Mouse (Mus musculus) liver, embryonic 12.5 days (tissue): ENCODE data around the gene Mid1. TPM values are rescaled to one million over a fixed set of nuclear protein-coding genes. Genes with fewer than 3 reads are reported as not detected.

Experiments
- ATAC-seq: fragments of 200-750 bp; cut with Nextera tagmentation; 2 replicates; pipeline ENCODE4 v1.8.0; 2017; ENCODE audit warnings: moderate number of reproducible peaks, mild to moderate bottlenecking, moderate library complexity
- H3K27ac ChIP-seq: fragments of 300-500 bp; sonication (generic); 2 replicates; pipeline ENCODE4 v1.5.1; 2016; ENCODE audit warnings: mild to moderate bottlenecking
- H3K27me3 ChIP-seq: fragments of 300-500 bp; sonication (generic); replicated peaks from 2 replicates; pipeline ENCODE4 v1.6.1; 2016; ENCODE audit warnings: mild to moderate bottlenecking, moderate library complexity
- H3K36me3 ChIP-seq: fragments of 300-500 bp; sonication (generic); 2 replicates; pipeline ENCODE4 v1.6.1; 2016; ENCODE audit warnings: mild to moderate bottlenecking, moderate library complexity
- H3K4me1 ChIP-seq: fragments of 300-500 bp; sonication (generic); 2 replicates; pipeline ENCODE4 v1.6.1; 2016
- H3K4me2 ChIP-seq: fragments of 300-500 bp; sonication (generic); 2 replicates; pipeline ENCODE4 v1.6.1; 2016; ENCODE audit warnings: mild to moderate bottlenecking, moderate library complexity
- H3K4me3 ChIP-seq: fragments of 300-500 bp; sonication (generic); 2 replicates; pipeline ENCODE4 v1.5.1; 2016; ENCODE audit warnings: mild to moderate bottlenecking, moderate library complexity
- H3K9ac ChIP-seq: fragments of 300-500 bp; sonication (generic); 2 replicates; pipeline ENCODE4 v1.6.1; 2016; ENCODE audit warnings: mild to moderate bottlenecking, moderate library complexity
- H3K9me3 ChIP-seq: fragments of 300-500 bp; sonication (generic); replicated peaks from 2 replicates; pipeline ENCODE4 v1.6.1; 2016; ENCODE audit warnings: mild to moderate bottlenecking, moderate library complexity
- whole genome bisulfite sequencing: fragments of 180-500 bp; shearing (Covaris S2); methylation state at CpG from one replicate; pipeline ENCODE4 v1.1.7; 2016; ENCODE audit not compliant: insufficient replicate concordance; 5-methylcytosine and 5-hydroxymethylcytosine counted together
- polyA plus RNA-seq: library from polyadenylated mRNA; unstranded; fragments of >200 nt; fragmentation: Nextera tagmentation; extraction: Ambion mirVana; gene quantifications from 2 replicates; pipeline ENCODE4 v1.2.1, GENCODE M21; 2016

The Mid1 gene
- polyA plus RNA-seq, 1 experiment from 2014 or later = 3.3 TPM

DNA sequence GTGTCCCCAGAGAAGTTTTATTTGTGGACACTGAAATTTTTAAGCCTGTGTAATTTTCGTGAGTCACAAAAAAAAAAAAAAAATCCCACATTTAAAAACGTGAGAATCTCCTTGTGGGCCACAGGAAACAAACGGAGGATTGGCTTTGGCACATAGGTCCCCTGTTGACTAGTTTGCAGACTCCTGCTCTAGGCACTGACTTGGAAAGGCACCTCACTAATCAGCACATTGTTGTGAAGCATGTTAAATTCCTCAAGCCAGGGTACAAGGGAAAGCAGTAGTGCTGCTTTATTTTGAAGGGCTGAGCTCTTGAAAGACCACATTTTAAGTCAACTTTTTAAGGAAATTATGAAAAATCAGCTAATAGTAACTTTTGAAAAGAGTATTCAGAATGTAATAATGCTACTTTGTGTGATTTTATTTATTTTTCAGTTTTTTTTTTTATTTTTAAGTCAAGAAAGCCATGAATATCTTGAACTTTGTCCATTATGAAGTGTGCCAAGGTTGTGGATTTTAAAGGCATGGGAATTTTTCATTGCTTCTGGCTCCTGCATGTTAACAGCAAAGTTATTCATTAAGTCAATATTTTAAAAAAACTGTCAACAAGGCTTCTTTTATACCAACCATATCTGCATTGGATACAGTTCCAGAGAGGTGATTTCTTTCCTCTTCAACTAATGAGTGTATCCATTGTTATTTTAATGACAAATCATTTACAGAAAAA, 214.4 kb downstream of the Mid1 start:
- no peaks in the 10 kb centered on the region for H3K27me3 ChIP-seq
- H3K4me2 ChIP-seq = no peak overlapping the region
- 24% methylated on average over 3 of the region's 3 CpGs for WGBS
- no peak overlapping the region for H3K9ac ChIP-seq
- no peaks in the 10 kb centered on the region for H3K9me3 ChIP-seq
- H3K4me1 ChIP-seq = no peaks in the 10 kb centered on the region
- no peak overlapping the region for H3K4me3 ChIP-seq
- no peak for ATAC-seq
- no peak overlapping the region for H3K27ac ChIP-seq
- H3K36me3 ChIP-seq = no peaks in the 10 kb centered on the region

DNA sequence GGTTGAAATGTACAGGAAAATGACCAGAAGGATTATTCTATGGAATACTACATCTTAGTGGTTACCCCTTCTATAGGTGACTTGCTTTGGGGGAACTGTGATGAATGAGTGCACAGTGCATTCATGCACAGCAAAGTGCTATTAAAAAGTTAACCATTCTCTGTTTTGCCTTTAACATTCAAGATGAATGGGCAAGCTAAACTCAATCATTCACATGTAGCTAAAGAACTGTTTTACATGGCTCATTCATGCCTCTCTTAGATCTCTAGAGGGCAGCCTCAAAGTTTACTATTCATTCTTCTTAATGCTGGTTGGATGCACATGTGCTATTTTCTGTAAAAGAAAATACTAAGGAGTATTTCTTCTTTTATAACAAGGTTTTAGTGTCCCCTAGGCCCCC, 217.9 kb downstream of the Mid1 start:
- no peak overlapping the region for H3K4me2 ChIP-seq
- H3K27ac ChIP-seq = no peak overlapping the region
- no peak for ATAC-seq
- H3K4me3 ChIP-seq = no peak overlapping the region
- H3K36me3 ChIP-seq = no peaks in the 10 kb centered on the region
- no peaks in the 10 kb centered on the region for H3K4me1 ChIP-seq
- no peaks in the 10 kb centered on the region for H3K9me3 ChIP-seq
- H3K27me3 ChIP-seq = peaks cover 4% of the 10 kb centered on the region; the same call in 1 of the 2 replicates
- no peak overlapping the region for H3K9ac ChIP-seq

- Histone ChIP-seq H3K36me3 (no peaks in the 10 kb centered on the region), H3K4me3 (no peak overlapping the region), H3K27me3 (peaks cover 4% of the 10 kb centered on the region; the same call in 1 of the 2 replicates), H3K4me1 (no peaks in the 10 kb centered on the region), H3K9me3 (no peaks in the 10 kb centered on the region), H3K4me2 (no peak overlapping the region), H3K9ac (no peak overlapping the region), H3K27ac (no peak overlapping the region)
- ATAC-seq = no peak
- 37% methylated on average over 2 of the region's 2 CpGs for WGBS
These were observed 218.7 kb downstream of the Mid1 start for GRCm38 (mm10) chrX:169903656-169904055.

DNA sequence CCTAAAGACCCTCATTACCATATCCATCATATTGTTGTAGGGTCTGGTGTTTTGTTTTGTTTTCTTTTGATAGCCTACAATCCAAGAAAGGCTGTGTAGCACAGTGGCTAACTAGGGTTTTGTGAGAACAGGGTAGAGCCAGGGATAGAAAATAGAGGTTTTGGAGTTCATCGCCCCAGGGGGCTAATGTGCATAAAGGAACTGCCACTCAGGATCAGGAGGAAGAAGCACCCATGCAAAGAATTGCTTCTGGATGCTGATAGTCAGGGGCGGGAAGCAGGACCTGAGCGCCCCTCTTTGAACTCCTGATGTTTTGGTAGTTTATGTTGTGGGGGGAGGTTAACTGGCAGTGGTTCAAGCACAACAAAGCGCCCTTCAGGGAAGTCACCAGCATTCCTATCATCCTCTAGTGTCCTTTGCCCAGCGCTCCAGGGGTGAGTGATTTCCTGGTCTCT, 221.1 kb downstream of the Mid1 start:
- no peaks in the 10 kb centered on the region for H3K9me3 ChIP-seq
- H3K27me3 ChIP-seq = peaks cover 4% of the 10 kb centered on the region; the same call in 1 of the 2 replicates
- H3K4me1 ChIP-seq = no peaks in the 10 kb centered on the region
- no peak for ATAC-seq
- 34% methylated on average over 5 of the region's 5 CpGs for WGBS
- no peak overlapping the region for H3K27ac ChIP-seq
- no peak overlapping the region for H3K9ac ChIP-seq
- no peak overlapping the region for H3K4me3 ChIP-seq
- no peaks in the 10 kb centered on the region for H3K36me3 ChIP-seq
- H3K4me2 ChIP-seq = no peak overlapping the region

DNA sequence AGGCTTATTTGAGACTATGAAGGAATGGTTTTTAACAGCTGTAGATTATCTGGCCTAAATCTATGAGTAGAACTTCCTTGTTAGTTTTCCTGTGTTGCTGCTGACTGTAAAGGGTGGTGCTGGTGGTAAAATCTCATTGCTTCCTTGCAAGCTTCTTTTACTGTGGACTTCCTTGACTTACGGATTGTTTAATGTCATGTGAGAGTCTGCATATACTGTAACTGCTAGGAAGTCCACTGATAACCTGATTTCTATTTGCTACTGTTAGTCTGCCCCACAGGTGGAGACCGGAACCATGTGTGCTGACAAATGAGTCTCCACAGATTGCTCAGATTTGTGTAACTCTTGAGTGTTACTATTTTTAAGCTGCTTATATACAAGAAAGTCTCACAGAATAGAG, 224.9 kb downstream of the Mid1 start:
- H3K9ac ChIP-seq = no peak overlapping the region
- no peaks in the 10 kb centered on the region for H3K36me3 ChIP-seq
- H3K4me3 ChIP-seq = no peak overlapping the region
- H3K9me3 ChIP-seq = no peaks in the 10 kb centered on the region
- no peak for ATAC-seq
- peaks cover 4% of the 10 kb centered on the region; the same call in 1 of the 2 replicates for H3K27me3 ChIP-seq
- no peak overlapping the region for H3K4me2 ChIP-seq
- 72% methylated on average over 2 of the region's 2 CpGs for WGBS
- H3K4me1 ChIP-seq = no peaks in the 10 kb centered on the region
- no peak overlapping the region for H3K27ac ChIP-seq

GRCm38 (mm10) chrX:169915738-169916137, 230.7 kb downstream of the Mid1 start:
- Histone ChIP-seq H3K4me2 (no peak overlapping the region), H3K27ac (no peak overlapping the region), H3K4me1 (no peaks in the 10 kb centered on the region), H3K36me3 (no peaks in the 10 kb centered on the region), H3K9me3 (no peaks in the 10 kb centered on the region), H3K27me3 (no peaks in the 10 kb centered on the region), H3K9ac (no peak overlapping the region), H3K4me3 (no peak overlapping the region)
- 51% methylated on average over 6 of the region's 6 CpGs for WGBS
- ATAC-seq = peak; percentile 58

DNA sequence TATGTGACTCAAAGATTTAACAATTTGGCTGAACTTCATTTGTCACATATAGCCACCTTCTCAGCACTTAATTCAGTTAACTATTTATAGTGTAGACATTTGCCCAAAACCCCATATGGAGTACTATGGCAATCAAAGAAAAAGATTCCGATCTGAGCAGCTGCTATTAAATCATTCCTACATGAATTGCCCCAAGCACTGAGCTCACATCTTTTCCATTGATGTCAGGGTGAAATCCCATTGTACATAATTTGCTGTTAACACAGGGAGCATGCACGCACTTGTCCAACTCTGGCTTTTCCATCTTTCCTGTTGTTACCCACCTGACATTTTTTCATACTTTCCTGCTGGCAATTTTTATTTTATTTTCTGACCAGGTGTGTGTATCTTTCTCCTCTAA, 237.5 kb downstream of the Mid1 start:
- H3K27me3 ChIP-seq = peaks cover 8% of the 10 kb centered on the region; the same call in 1 of the 2 replicates
- no peaks in the 10 kb centered on the region for H3K9me3 ChIP-seq
- no peak overlapping the region for H3K9ac ChIP-seq
- ATAC-seq = no peak
- no peak overlapping the region for H3K27ac ChIP-seq
- H3K4me2 ChIP-seq = no peak overlapping the region
- WGBS = 73% methylated on average over 2 of the region's 2 CpGs
- no peaks in the 10 kb centered on the region for H3K36me3 ChIP-seq
- H3K4me1 ChIP-seq = no peaks in the 10 kb centered on the region
- H3K4me3 ChIP-seq = no peak overlapping the region

- no peak overlapping the region for H3K27ac ChIP-seq
- no peaks in the 10 kb centered on the region for H3K36me3 ChIP-seq
- H3K4me1 ChIP-seq = no peaks in the 10 kb centered on the region
- peaks cover 8% of the 10 kb centered on the region; the same call in 1 of the 2 replicates for H3K27me3 ChIP-seq
- H3K4me3 ChIP-seq = no peak overlapping the region
- no peak overlapping the region for H3K9ac ChIP-seq
- H3K4me2 ChIP-seq = no peak overlapping the region
- WGBS = 30% methylated on average over 1 of the region's 1 CpGs
- no peaks in the 10 kb centered on the region for H3K9me3 ChIP-seq
- no peak for ATAC-seq
These were observed 238.4 kb downstream of the Mid1 start for GRCm38 (mm10) chrX:169923417-169923816.

- no peaks in the 10 kb centered on the region for H3K9me3 ChIP-seq
- H3K27me3 ChIP-seq = peaks cover 8% of the 10 kb centered on the region; the same call in 1 of the 2 replicates
- H3K9ac ChIP-seq = no peak overlapping the region
- H3K27ac ChIP-seq = no peak overlapping the region
- ATAC-seq = no peak
- no peak overlapping the region for H3K4me3 ChIP-seq
- no peak overlapping the region for H3K4me2 ChIP-seq
- no peaks in the 10 kb centered on the region for H3K36me3 ChIP-seq
- WGBS = 65% methylated on average over 7 of the region's 7 CpGs
- H3K4me1 ChIP-seq = no peaks in the 10 kb centered on the region
These were observed 240.6 kb downstream of the Mid1 start for GRCm38 (mm10) chrX:169925600-169925999.

- no peak for ATAC-seq
- H3K27me3 ChIP-seq = peaks cover 8% of the 10 kb centered on the region; the same call in 1 of the 2 replicates
- 84% methylated on average over 28 of the region's 28 CpGs for WGBS
- no peaks in the 10 kb centered on the region for H3K4me1 ChIP-seq
- no peak overlapping the region for H3K4me3 ChIP-seq
- H3K27ac ChIP-seq = no peak overlapping the region
- H3K4me2 ChIP-seq = no peak overlapping the region
- no peak overlapping the region for H3K9ac ChIP-seq
- no peaks in the 10 kb centered on the region for H3K36me3 ChIP-seq
- no peaks in the 10 kb centered on the region for H3K9me3 ChIP-seq
These were observed 242.3 kb downstream of the Mid1 start for GRCm38 (mm10) chrX:169927110-169927817.

DNA sequence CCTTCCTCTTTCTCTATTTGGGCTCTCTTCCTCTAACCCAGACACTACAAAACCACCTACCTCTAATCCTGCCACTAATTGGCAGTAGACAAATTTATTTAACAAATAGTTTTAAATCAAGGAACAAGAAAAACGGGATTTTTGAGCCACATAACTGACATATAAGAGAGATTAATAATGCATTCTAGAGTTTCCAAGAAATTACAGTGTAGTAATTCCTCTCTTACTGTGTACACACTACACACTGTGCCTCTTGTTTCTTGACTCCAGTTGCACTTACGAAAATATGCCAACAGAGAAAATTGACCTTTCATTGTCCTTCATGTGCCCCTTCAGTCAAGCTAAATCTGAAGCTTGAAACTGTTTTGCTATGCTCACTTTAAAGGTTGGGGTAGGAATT, 245.9 kb downstream of the Mid1 start:
- no peak for ATAC-seq
- Histone ChIP-seq H3K36me3 (no peaks in the 10 kb centered on the region), H3K27me3 (0 out of 2 replicates have a peak, but pooled peaks cover 3% of the 10 kb centered on the region), H3K4me1 (no peaks in the 10 kb centered on the region), H3K4me3 (no peak overlapping the region), H3K9ac (no peak overlapping the region), H3K4me2 (no peak overlapping the region), H3K9me3 (no peaks in the 10 kb centered on the region), H3K27ac (no peak overlapping the region)
- WGBS = 51% methylated on average over 2 of the region's 2 CpGs

DNA sequence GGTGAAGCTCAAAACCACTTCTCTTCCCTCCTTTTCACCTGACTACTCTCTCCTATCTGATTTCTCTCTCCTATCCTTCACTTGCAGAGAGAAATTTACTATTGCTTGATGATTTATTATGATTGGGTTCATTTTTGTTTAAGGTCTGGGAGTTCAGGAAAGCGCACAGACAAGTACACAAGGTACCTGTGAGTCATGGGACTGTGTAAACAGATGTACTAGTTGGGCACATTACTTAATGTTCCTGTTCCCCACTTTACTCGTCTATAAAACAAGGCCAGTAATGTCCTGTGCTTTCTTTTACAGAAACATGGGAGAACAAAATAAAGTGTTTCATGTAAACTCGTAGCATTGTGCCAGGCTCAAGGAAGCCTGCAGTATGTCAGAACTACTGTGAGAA, 248.2 kb downstream of the Mid1 start:
- Histone ChIP-seq H3K27me3 (0 out of 2 replicates have a peak, but pooled peaks cover 3% of the 10 kb centered on the region), H3K4me1 (peaks cover 13% of the 10 kb centered on the region; the same call in 1 of the 2 replicates), H3K9ac (no peak overlapping the region), H3K27ac (no peak overlapping the region), H3K4me3 (no peak overlapping the region), H3K4me2 (no peak overlapping the region), H3K36me3 (no peaks in the 10 kb centered on the region), H3K9me3 (no peaks in the 10 kb centered on the region)
- no peak for ATAC-seq
- WGBS = 59% methylated on average over 3 of the region's 3 CpGs
